Mouse (Mus musculus) heart, adult 18-20 months (tissue): ENCODE measurements at regions not wholly inside any gene's neighbourhood (a gene's known extent, or its start where the extent isn't known, plus 50 kb on each side); places are given as distances from the start of the nearest gene placed in this dataset.

ENCODE experiments used
- DNase-seq, 2 experiments: peaks; one replicate each; pipeline ENCODE4 v3.0.0; 2021 to 2022; ENCODE audit warnings: mixed read lengths in 1 of 2

- DNase-seq = peak; percentile 56 to 70
Observed at GRCm38 (mm10) chr1:72963449-72963848, 52.3 kb downstream of the Tnp1 start.

- no peak for DNase-seq
Observed at GRCm38 (mm10) chr1:72960241-72960653, 55.5 kb downstream of the Tnp1 start.

GRCm38 (mm10) chr1:72955387-72955786, 60.3 kb downstream of the Tnp1 start:
- DNase-seq = no peak

GRCm38 (mm10) chr1:72952896-72953295, 62.8 kb downstream of the Tnp1 start:
- DNase-seq = no peak

- no peak for DNase-seq
Observed at GRCm38 (mm10) chr1:72951802-72952201, 63.9 kb downstream of the Tnp1 start.

GRCm38 (mm10) chr1:72951365-72951764, 64.3 kb downstream of the Tnp1 start:
- no peak for DNase-seq

GRCm38 (mm10) chr1:72946235-72946634, 69.5 kb downstream of the Tnp1 start:
- DNase-seq = no peak

- no peak for DNase-seq
Observed at GRCm38 (mm10) chr1:72945750-72946102, 70.0 kb downstream of the Tnp1 start.

- no peak for DNase-seq
Observed at GRCm38 (mm10) chr1:72944805-72945749, 70.4 kb upstream of the Igfbp5 start.

GRCm38 (mm10) chr1:72944221-72944620, 69.5 kb upstream of the Igfbp5 start:
- no peak for DNase-seq

GRCm38 (mm10) chr1:72943082-72943481, 68.4 kb upstream of the Igfbp5 start:
- DNase-seq = no peak

GRCm38 (mm10) chr1:72942351-72942750, 67.7 kb upstream of the Igfbp5 start:
- peak; percentile 44 to 55 for DNase-seq

- no peak for DNase-seq
Observed at GRCm38 (mm10) chr1:72939948-72940347, 65.3 kb upstream of the Igfbp5 start.

- peak; percentile 56 to 78 for DNase-seq
Observed at GRCm38 (mm10) chr1:72936681-72937465, 62.2 kb upstream of the Igfbp5 start.

GRCm38 (mm10) chr1:72936231-72936630, 61.5 kb upstream of the Igfbp5 start:
- no peak for DNase-seq

GRCm38 (mm10) chr1:72935084-72935483, 60.4 kb upstream of the Igfbp5 start:
- no peak for DNase-seq

- DNase-seq = peak in 1 of 2 experiments; percentile 41
Observed at GRCm38 (mm10) chr1:72929774-72930173, 55.1 kb upstream of the Igfbp5 start.
